Mouse (Mus musculus) spleen, postnatal 36 days (tissue): ENCODE measurements at regions not wholly inside any gene's neighbourhood (a gene's known extent, or its start where the extent isn't known, plus 50 kb on each side); places are given as distances from the start of the nearest gene placed in this dataset.

Source experiments
- DNase-seq, 2 experiments: peaks; one replicate each; pipeline ENCODE4 v3.0.0; 2022; ENCODE audit warnings: low spot score in 2 of 2, mixed read lengths in 1 of 2

DNA sequence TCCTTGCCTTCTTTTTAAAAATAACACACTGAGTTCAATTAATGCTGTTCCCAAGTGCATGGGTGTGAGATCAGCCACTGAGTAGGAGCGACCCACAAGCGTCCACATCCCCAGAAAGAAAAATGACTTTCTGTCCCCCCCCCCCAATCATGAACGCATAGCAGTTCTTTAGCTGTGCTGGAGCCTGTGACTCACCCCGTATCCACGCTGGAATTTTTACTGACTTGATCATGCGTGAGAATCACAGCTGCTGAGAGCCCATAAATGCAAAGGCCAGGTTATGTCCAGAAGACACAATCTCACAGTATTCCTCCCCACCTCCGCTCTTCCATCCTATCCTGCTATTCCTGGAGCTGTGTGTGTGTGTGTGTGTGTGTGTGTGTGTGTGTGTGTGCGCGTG lies 53.3 kb downstream of the Fos start:
- no peak for DNase-seq

DNA sequence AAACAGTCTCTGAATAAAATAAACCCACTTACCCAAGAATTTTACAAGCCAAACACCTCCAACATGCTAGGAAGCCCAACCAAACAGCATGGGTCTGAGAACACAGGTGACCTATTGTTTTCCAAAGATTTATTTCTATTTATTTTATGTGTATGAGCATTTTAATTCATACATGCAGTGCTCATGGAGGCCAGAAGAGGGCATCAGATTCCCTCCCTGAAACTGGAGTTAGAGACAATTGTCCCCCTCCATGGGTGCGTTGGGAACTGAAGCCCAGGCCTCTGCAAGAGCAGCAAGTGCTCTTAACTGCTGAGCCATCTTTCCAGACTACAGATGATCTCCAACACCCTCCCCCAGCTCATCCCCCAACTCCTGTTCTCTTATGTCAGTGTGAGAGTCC lies 57.9 kb downstream of the Fos start:
- DNase-seq, result no peak

DNA sequence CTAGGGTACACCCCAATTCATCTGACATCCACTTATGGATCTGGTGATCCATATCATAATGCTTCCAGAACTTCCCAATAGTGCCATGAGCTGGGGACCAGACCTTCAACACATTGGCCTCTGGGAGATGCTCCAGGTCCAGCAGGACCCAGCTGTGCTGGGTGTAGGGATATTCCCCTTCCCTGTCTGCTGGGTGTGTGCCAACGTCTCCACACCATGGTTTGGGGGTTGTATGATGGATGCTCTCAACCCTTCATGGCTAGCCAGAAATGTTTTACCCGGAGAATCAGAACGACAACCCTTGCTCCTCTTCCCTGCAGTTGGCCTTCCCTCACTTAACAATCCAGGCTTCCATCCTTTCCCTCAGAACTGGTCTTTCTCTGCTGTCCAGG lies 58.5 kb downstream of the Fos start:
- no peak for DNase-seq

DNA sequence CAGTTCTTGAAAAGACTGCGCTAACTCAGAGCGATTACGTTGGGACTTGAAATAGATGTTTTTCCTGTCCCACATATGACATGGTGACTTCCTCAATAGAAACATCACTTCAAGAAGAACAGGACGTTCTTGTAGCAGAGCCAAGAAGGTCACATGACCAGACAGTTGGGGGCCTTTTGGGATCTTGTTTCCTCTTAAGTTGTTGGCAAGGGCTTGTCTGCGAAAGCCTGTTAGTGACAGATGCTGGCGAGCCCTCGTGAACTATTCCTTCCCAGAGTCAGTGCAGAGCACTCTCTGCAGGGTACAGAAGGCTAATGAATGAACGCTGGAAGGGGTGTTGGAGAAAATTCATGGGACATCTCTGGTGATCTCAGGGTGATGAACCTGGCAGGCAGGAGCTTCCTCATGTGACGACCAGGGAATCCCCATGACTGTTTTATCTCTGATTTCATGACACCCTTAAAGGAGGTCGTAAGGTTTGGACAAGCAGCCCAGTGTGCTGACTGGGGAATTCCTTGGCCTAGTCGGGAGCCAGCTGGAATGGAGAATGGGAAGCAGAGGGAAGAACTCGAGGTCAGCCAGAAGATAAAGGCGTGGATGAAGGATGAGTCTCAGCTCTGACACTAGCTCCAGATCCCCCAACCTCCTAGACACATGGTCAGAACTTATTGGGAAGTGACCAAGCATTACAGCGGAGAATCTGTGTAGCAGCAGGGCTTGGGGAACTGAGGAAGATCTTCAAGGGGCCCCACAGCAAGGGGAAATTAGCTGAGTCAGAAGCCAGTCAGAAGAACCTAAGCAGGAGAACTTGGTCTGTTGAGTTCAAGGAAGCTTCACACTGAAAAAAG lies 59.1 kb downstream of the Fos start:
- peak; percentile 69 to 75 for DNase-seq

DNA sequence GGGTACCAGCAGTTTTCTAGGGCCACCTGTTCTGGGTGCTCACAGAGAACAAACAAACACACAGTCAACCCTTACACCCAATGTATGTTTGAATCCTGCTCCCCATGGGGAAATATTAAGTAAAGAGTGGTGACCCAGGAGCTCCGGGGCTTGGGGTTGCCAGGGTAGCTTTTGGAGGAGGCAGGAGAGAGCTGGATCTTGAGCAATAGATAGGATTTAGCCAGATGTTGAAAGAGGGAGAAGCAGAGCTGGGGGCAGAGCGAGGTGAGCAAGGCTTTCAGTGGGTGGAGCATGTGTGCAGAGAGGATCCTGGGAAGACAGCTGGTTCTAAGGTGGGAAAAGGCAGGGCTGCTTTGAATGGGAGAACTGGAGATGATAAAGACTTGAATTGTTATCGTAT lies 59.9 kb downstream of the Fos start:
- DNase-seq, result no peak

DNA sequence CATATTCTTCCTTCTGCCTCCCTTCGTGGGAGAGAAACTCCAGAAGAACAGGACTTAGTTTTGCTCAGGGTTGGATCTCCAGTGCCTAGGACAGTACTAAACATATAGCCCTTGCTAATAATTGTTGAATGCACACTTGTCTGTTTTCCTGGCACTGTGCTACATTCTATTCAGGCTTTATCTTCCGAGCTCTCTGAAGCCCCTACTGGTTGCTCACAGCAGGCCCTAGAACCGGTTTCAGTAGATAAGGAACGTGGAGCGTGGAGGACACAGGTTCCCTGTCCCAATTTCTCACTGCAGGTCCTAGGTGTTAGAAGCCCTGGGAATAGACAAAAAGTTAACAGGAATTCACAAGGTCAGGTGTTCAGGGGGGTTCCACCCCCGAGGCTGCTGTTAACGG lies 59.4 kb upstream of the Jdp2 start:
- DNase-seq, result no peak

DNA sequence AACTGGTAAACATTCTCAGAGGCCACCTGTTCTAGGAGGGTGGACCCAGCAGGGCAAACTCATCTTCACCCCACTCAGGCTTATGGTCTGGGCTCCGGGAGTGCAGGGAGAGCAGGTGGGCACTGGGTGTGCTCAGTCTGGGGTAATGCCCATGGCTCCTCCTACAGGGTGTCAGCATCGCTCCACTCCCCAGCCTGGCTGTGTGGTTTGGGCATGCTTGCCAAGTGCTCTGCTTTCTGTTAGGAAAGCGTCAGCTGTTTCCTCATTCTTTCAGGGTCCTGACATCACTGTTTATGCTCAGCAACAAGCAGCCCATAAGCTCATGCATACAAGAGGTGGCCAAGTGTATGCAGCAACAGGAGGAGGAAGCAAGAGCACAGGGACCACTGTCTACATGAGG lies 57.7 kb upstream of the Jdp2 start:
- DNase-seq, result peak; percentile 13 to 20

DNA sequence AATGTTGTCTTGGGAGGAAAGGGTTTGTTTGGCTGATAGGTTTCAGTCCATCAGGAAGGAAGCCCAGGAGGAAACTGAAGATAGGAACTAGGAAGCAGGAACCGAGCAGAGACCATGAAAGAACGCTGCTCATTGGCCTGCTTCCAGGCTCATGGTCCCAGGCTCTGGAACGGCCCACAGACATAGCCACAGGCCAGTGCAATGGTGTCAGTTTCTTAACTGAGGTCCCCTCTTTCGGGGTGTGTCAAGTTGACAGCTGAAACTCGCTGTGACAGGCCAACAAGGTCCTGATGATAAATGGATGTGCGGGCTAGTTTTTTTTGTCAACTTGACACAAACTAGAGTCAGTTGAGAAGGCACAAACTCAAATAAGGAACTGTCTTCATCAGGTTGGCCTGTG lies 55.9 kb upstream of the Jdp2 start:
- no peak for DNase-seq

DNA sequence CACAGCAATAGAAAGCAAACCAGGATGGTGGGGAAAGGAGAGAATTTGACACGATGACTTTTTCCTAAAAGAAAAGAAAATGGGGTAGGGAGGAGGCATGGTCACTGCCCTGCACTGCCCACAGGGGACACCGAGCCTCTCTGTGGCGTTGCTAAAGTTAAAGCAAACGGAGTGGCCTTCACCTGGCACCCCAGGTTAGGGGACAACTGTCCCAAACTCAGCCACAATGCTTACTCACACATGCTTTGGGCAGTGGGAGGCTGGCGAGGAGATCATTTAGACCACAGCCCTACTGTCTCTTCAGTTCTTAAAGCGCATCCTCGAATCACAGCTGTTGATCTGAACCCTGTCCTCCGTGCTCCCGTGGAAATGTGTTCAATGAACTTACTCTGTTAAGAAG lies 55.3 kb upstream of the Jdp2 start:
- DNase-seq, result no peak

DNA sequence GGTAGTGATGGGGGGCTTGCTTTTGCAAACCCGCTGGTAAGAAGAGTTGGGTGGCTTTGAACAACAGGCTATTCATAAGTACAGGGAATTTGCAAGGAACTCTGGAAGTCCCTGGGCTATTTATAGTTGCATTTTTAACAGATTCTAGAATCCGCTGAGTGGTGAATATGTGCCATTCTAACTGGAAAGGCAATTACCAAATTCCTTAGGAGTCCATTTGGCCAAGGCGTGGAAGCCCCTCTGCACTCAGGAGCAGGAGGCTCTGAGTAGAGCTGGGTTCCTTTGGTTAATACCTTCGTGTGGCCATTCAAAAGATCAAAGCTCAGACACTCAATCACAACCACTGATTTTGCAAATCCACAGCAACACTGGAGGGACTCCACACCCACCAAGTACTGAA lies 54.0 kb upstream of the Jdp2 start:
- no peak for DNase-seq

DNA sequence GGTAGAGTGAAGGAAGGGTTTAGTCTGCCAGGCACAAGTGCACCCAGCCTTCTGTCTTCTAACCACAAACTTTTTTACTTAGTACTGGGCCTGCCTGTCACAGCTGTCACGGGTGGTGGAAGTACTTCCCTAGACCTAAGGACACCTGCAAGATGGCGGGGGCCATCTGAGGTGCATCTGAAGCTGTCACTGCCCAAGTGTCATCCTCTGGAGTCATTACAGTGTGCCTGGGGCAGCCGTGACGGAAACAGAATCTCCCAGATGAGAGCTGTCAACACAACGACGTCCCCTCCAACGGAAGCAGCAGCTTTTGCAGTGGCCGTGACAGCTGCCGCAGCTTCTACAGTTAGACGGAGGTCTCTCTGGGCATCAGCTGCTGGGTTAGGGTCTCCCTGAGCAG lies 53.1 kb upstream of the Jdp2 start:
- DNase-seq, result peak; percentile 25 to 38

DNA sequence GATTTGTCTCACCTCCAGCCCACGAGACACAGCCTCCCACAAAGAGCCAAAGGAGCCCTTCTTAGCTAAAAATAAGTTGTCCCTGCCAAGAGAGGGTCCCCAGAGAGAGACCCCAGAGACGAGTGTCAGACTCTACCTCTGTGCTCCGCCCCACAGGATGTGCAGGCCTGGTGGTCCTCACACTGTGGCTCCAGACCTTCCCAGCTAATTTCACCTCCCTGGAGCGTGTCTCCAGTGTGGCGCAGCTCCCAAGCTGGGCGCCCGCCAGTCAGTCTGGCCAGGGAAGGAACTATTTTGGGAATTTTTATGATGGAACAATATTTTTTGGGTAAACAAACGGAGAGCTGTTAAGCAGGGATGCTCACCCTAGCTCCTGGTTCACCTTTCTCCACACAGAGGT lies 50.8 kb upstream of the Jdp2 start:
- no peak for DNase-seq
